17 mouse cellular contexts compared by ENCODE assay signal in the genomic region with DNA sequence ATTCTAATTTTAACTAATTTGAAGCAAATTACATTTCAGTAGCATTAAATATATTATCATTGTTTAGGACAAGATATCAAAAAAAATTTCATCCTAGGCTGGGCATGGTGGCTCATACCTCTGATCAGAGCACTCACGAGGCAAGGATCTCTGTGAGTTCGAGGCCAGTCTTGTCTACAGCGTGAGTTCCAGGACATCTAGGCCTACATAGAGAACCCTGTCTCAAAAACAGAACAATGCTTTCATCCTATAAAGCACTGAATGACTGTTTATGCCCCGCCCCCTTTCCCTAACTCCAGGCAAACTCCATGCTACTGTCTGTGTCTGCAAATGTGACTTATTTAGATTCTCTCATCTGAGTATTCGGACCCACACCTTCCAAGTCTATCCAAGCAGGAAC. TPM values are rescaled to one million over a fixed set of nuclear protein-coding genes. Genes with fewer than 3 reads are reported as not detected.
DNase-seq lines count a peak whose midpoint lies in the region; ATAC-seq lines count a peak whose summit lies in the region.
"Had no signal": no experiment of that assay in that cellular context is flagged by ENCODE, and none has a peak within 500 bp of the region (broad histone marks: within the 10 kb centered on the region; RNA-seq: fewer than 3 reads in every experiment).

No protein-coding gene starts in this region.

- peak; percentile 54; the same call in 1 of the 2 replicates for ATAC-seq in forebrain, embryonic 13.5 days
- ATAC-seq in forebrain, embryonic 12.5 days (ENCODE audit: low FRiP score): no peak
- peak; percentile 43; the same call in 1 of the 2 replicates for ATAC-seq in hindbrain, embryonic 15.5 days (ENCODE audit: low FRiP score, low read depth)
- no peak for ATAC-seq in hindbrain, embryonic 11.5 days (ENCODE audit: low FRiP score)
- peak; percentile 41; the same call in 1 of the 2 replicates for ATAC-seq in neural tube, embryonic 11.5 days (ENCODE audit: insufficient read depth, low FRiP score, low TSS enrichment)
- ATAC-seq: intestine, embryonic 15.5 days; lung, postnatal 0 days had no signal

- H3K27me3 ChIP-seq in forebrain, embryonic 13.5 days: no peaks in the 10 kb centered on the region
- no peaks in the 10 kb centered on the region for H3K27me3 ChIP-seq in forebrain, embryonic 12.5 days
- H3K27me3 ChIP-seq in hindbrain, embryonic 15.5 days: no peaks in the 10 kb centered on the region
- no peaks in the 10 kb centered on the region for H3K27me3 ChIP-seq in hindbrain, embryonic 11.5 days (ENCODE audit: control insufficient read depth, insufficient read depth, low read length)
- no peaks in the 10 kb centered on the region for H3K27me3 ChIP-seq in neural tube, embryonic 11.5 days (ENCODE audit: control insufficient read depth, insufficient read depth, low read length)
- H3K27me3 ChIP-seq: heart, embryonic 15.5 days; intestine, embryonic 15.5 days; limb, embryonic 15.5 days; liver, embryonic 13.5 days; stomach, embryonic 15.5 days had no signal

- DNase-seq in hindbrain, embryonic 11.5 days (ENCODE audit: low spot score): no peak
- no peak for DNase-seq in neural tube, embryonic 11.5 days (ENCODE audit: low spot score)
- DNase-seq in neural tube, embryonic 10.5 days (ENCODE audit: extremely low spot score, low spot score): no peak
- DNase-seq in thymus, postnatal 10 days (ENCODE audit: low spot score in 2 of 2): no peak
- DNase-seq in embryo, embryonic 11 days: no peak
- DNase-seq: adrenal gland, adult 8-10 months had no signal

- no peak overlapping the region for H3K27ac ChIP-seq in forebrain, embryonic 13.5 days
- H3K27ac ChIP-seq in forebrain, embryonic 12.5 days: no peak overlapping the region
- no peak overlapping the region for H3K27ac ChIP-seq in hindbrain, embryonic 15.5 days (replicated peaks)
- H3K27ac ChIP-seq in hindbrain, embryonic 11.5 days (ENCODE audit: low read depth, low read length): no peak overlapping the region
- H3K27ac ChIP-seq in neural tube, embryonic 11.5 days (ENCODE audit: low read depth, low read length): no peak overlapping the region
- H3K27ac ChIP-seq: heart, embryonic 15.5 days; intestine, embryonic 15.5 days; limb, embryonic 10.5 days; limb, embryonic 15.5 days; liver, embryonic 13.5 days; stomach, embryonic 15.5 days had no signal

- no peak overlapping the region for H3K9ac ChIP-seq in forebrain, embryonic 13.5 days
- H3K9ac ChIP-seq in forebrain, embryonic 12.5 days: no peak overlapping the region
- H3K9ac ChIP-seq in hindbrain, embryonic 15.5 days: no peak overlapping the region
- no peak overlapping the region for H3K9ac ChIP-seq in hindbrain, embryonic 11.5 days (ENCODE audit: low read depth, low read length)
- H3K9ac ChIP-seq in neural tube, embryonic 11.5 days (ENCODE audit: low read length): no peak overlapping the region
- H3K9ac ChIP-seq: heart, embryonic 15.5 days; intestine, embryonic 15.5 days; limb, embryonic 15.5 days; liver, embryonic 13.5 days; stomach, embryonic 15.5 days had no signal

- H3K4me3 ChIP-seq in forebrain, embryonic 13.5 days: no peak overlapping the region
- no peak overlapping the region for H3K4me3 ChIP-seq in forebrain, embryonic 12.5 days (replicated peaks)
- no peak overlapping the region for H3K4me3 ChIP-seq in hindbrain, embryonic 15.5 days
- H3K4me3 ChIP-seq in hindbrain, embryonic 11.5 days (ENCODE audit: low read depth, low read length): no peak overlapping the region
- no peak overlapping the region for H3K4me3 ChIP-seq in neural tube, embryonic 11.5 days (ENCODE audit: low read depth, low read length)
- H3K4me3 ChIP-seq: heart, embryonic 15.5 days; intestine, embryonic 15.5 days; limb, embryonic 10.5 days; limb, embryonic 15.5 days; liver, embryonic 13.5 days; stomach, embryonic 15.5 days had no signal

- H3K9me3 ChIP-seq in forebrain, embryonic 13.5 days (replicated peaks): no peaks in the 10 kb centered on the region
- no peaks in the 10 kb centered on the region for H3K9me3 ChIP-seq in forebrain, embryonic 12.5 days
- no peaks in the 10 kb centered on the region for H3K9me3 ChIP-seq in hindbrain, embryonic 15.5 days
- H3K9me3 ChIP-seq in hindbrain, embryonic 11.5 days (ENCODE audit: control insufficient read depth, low read length): no peaks in the 10 kb centered on the region
- H3K9me3 ChIP-seq in neural tube, embryonic 11.5 days (ENCODE audit: control insufficient read depth, low read length): no peaks in the 10 kb centered on the region
- H3K9me3 ChIP-seq: G1E; heart, embryonic 15.5 days; intestine, embryonic 15.5 days; limb, embryonic 10.5 days; limb, embryonic 15.5 days; liver, embryonic 13.5 days; stomach, embryonic 15.5 days had no signal

- peaks cover 4% of the 10 kb centered on the region; the same call in 1 of the 2 replicates for H3K4me1 ChIP-seq in forebrain, embryonic 13.5 days
- no peaks in the 10 kb centered on the region for H3K4me1 ChIP-seq in forebrain, embryonic 12.5 days
- no peaks in the 10 kb centered on the region for H3K4me1 ChIP-seq in hindbrain, embryonic 15.5 days (replicated peaks)
- no peaks in the 10 kb centered on the region for H3K4me1 ChIP-seq in hindbrain, embryonic 11.5 days (replicated peaks; ENCODE audit: control insufficient read depth, insufficient read depth, low read length)
- no peaks in the 10 kb centered on the region for H3K4me1 ChIP-seq in neural tube, embryonic 11.5 days (ENCODE audit: control insufficient read depth, insufficient read depth, low read length)
- H3K4me1 ChIP-seq: stomach, embryonic 15.5 days had no signal

- H3K4me2 ChIP-seq in forebrain, embryonic 13.5 days: no peak overlapping the region
- no peak overlapping the region for H3K4me2 ChIP-seq in forebrain, embryonic 12.5 days
- H3K4me2 ChIP-seq in hindbrain, embryonic 15.5 days: no peak overlapping the region
- H3K4me2 ChIP-seq in hindbrain, embryonic 11.5 days (replicated peaks; ENCODE audit: low read depth, low read length): no peak overlapping the region
- H3K4me2 ChIP-seq in neural tube, embryonic 11.5 days (ENCODE audit: low read depth): no peak overlapping the region
- H3K4me2 ChIP-seq: intestine, embryonic 15.5 days; limb, embryonic 15.5 days; liver, embryonic 13.5 days had no signal

- H3K36me3 ChIP-seq in forebrain, embryonic 13.5 days (ENCODE audit: poor library complexity, severe bottlenecking): no peaks in the 10 kb centered on the region
- H3K36me3 ChIP-seq in forebrain, embryonic 12.5 days (replicated peaks): no peaks in the 10 kb centered on the region
- H3K36me3 ChIP-seq in hindbrain, embryonic 15.5 days: no peaks in the 10 kb centered on the region
- H3K36me3 ChIP-seq in hindbrain, embryonic 11.5 days (ENCODE audit: control insufficient read depth, insufficient read depth, low read length): no peaks in the 10 kb centered on the region
- H3K36me3 ChIP-seq in neural tube, embryonic 11.5 days (ENCODE audit: control insufficient read depth, insufficient read depth, low read length): no peaks in the 10 kb centered on the region
- H3K36me3 ChIP-seq: G1E; heart, embryonic 15.5 days; intestine, embryonic 15.5 days; limb, embryonic 10.5 days; limb, embryonic 15.5 days; liver, embryonic 13.5 days; stomach, embryonic 15.5 days had no signal

- WGBS in forebrain, embryonic 13.5 days: 92% methylated on average over 5 of the region's 5 CpGs
- 92% methylated on average over 5 of the region's 5 CpGs for WGBS in forebrain, embryonic 12.5 days
- WGBS in hindbrain, embryonic 15.5 days: 97% methylated on average over 5 of the region's 5 CpGs
- 98% methylated on average over 5 of the region's 5 CpGs for WGBS in hindbrain, embryonic 11.5 days
- 91% methylated on average over 5 of the region's 5 CpGs for WGBS in neural tube, embryonic 11.5 days

RNA-seq across cellular contexts. Expression of a gene that starts 35.9 kb away (rescaled TPM):
- 1.5 and 1.8 TPM in 2 replicates for polyA plus RNA-seq in forebrain, embryonic 13.5 days (2015; fragmentation: Nextera tagmentation; extraction: Ambion mirVana)
- 5.0 and 7.7 TPM in 2 replicates for polyA plus RNA-seq in forebrain, embryonic 12.5 days (2016; fragmentation: Nextera tagmentation; extraction: Ambion mirVana)
- polyA plus RNA-seq in hindbrain, embryonic 15.5 days (2015; fragmentation: Nextera tagmentation; extraction: Ambion mirVana): 3.1 and 4.0 TPM in 2 replicates
- polyA plus RNA-seq in hindbrain, embryonic 11.5 days (2014; fragmentation: Nextera tagmentation; extraction: Ambion mirVana): 4.3 and 6.6 TPM in 2 replicates
- polyA plus RNA-seq in neural tube, embryonic 11.5 days (2014; fragmentation: Nextera tagmentation; extraction: Ambion mirVana): 3.3 and 4.9 TPM in 2 replicates
- polyA plus RNA-seq: G1E had no signal

Comparison
In these comparisons a context has a peak if more than half of its experiments do, and no peak if none do; other contexts are left out.
1. ATAC-seq: peak in forebrain, embryonic 13.5 days (single experiment), hindbrain, embryonic 15.5 days (single experiment) and neural tube, embryonic 11.5 days (single experiment); none in forebrain, embryonic 12.5 days (single experiment) and hindbrain, embryonic 11.5 days (single experiment).